Mouse (Mus musculus) 3T3-L1 (cell line): ENCODE results near the gene Homer2.

Experiments used
- DNase-seq: peaks from one replicate; pipeline ENCODE4 v3.0.0-alpha.2; 2015; ENCODE audit warnings: low read depth, low spot score

Homer2 gene

DNA sequence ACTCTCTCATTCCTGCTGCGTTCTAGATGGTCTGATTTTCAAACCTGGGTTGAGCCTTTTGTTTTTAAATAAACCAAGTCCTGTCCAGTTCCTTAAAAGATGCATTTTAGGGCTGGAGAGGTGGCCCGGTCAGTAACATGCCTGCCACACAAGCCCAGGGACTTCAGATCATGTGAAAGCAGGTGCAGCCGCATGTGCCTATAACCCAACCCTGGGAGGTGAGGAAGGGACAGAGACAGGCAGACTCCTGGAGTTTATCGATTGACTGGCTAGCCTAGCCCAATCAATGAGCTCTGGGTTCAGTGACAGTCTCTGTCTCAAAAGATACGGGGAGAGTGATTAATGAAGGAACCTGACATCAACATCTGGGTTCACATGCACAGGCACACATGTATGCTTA lies 146.1 kb downstream of the Homer2 start:
- DNase-seq, result no peak

DNA sequence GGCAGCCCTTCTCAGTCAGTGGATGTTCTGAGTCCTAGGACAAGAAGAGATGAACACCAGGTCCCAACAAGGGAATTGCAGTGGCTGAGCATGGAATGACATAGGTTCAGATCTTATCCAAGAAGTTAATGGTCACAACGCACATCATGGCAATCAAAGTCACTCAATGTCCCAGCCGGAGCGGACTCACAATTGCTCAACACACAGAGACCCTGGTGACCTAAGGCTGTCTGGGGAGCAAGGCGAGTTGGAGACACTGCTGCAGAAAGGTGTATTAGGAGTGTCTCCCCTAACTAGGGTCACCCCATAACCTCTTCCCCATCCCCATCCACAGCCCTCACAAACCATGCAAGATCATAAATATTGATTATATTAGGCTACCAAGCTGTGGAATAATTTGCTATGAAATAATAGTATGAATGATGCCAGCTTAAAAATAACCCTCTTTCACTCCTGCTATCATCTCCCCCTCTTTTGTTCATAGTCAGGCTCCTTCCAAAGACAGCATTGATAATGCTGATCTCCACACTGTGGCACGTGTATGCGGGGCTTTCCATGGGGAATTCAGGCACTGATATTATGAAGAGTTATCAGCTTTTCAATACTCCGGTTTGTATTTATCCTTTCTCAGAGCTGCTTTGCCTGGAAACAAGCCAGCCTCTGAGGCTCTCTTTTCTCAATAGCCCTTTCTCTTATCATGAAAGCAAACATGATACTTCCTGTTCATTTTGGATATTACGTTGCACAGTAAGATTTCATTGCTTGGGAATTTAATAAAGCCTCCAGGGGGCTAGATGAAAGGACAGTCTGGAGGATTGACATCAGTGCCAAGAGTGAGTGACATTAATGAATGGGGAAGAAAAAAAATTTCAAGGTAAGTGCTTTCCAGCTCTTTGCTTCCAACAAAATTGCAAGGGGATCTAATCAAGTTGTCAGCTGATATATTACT lies 147.0 kb downstream of the Homer2 start:
- no peak for DNase-seq

DNA sequence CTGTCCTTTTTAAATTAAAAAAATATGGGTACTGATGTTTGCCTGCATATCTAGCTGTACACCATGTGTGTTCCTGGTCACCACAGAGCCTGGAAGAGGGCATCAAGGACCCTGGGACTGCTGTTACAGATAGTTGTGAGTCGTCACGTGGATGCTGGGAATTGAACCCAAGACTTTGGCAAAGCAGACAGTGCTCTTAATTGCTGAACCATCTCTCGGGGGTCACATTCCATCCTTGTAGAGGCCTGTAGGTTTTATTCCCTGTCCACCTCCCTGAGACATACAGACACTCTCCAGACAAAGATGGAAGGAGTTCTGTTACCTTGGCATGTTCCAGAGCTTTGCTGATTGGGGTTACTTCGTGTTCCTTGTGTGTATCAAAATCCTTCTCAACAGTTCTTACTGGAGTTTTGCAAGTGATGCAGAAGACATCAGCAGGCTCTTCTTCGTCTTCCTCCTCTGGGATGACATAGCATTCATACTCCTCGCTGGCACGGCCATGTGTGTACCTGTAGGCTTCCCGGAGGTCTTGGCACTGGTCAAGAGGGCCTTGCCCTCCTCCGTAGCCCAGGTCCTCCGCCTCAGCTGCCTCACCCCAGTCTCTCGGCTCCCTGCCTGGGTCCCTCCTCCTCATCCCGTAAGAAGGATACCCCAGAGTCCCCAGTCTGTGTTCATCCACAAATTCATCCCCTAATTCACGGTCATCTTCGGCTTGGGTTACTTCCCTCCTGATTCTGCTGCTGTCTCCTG lies 147.9 kb downstream of the Homer2 start:
- DNase-seq, result no peak

DNA sequence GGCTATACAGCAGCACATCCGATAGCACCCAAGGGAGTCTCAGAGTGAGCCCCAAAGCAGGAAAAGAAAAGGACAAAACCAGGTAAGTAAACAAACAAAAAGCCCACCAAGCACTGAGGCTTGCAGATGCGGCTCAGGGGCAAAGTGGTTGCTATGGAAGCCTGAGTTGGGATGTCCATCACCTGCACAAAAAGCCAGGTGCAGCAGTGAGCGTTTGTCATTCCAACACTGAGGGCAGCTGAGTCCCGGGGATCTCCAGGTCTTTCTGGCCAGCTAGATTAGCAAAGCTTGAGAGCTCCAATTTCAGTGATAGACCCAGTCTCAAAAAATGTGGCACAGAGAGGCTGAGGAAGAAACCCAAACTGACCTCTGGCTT lies 149.4 kb downstream of the Homer2 start:
- DNase-seq, result no peak

DNA sequence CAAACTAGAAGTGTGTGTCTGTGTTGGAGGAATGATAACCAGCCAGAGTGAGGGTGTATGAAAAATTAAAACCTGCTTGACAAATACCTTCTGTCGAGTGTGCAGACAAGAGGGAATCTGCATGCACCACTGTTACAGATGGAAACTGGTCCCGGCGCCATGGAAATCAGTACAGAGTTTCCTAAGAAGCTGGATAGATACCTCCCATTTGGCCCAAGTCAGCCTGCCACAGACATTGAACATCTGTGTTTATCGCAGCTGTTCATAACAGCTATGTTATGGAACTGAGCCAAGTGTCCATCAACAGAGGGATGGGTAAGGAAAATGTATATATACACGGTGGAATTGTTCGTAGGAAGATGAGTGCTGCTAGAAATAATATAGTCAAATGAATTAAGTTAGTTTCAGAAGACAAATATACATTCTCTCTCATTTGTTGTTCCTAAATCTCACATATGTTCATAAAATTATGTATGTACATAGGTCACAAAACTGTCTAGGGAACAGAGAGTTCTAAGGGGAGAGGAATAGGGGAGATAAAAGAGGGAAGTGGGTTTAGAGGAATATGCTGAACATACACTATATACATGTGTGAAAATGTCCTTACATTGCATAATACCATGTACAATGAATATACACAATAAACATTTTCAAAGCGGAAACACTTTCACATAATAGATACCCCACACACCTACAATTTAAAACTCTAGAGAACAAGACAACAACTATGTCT lies 149.9 kb downstream of the Homer2 start:
- DNase-seq, result no peak

DNA sequence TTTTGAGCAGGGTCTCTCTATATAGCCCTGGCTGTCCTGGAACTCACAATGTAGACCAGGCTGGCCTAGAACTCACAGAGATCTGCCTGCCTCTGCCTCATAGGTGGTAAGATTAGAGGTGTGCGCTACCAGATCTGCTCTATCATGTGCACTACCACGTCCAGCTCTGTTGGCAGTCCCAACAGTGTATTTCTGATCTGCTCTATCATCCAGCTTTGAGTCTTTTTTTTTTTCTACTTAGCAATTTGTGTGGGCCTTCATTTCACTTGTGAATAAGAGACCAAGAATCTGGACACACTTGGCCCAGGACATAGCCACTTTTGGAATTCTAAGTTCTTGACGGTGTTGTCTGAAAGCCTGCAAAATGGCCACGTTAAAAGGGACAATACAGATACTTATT lies 150.5 kb downstream of the Homer2 start:
- no peak for DNase-seq

DNA sequence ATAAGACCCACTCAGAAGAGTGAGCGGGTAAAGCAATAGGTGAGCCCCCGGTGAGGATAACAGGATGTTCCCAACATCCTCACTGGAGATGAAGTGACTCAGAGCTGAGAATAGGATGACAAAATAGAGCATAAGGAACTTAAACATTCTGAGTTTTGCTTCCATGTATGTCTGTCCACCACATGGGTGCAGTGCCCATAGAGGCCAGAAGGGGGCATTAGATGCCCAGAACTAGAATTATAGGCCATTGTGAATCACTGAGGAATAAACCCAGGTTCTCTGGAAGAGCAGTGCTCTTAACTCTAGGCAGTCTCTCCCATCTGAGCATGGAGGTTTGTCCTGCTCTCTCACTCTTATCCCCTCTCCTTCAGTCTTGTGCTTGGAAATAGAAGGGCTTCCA lies 153.0 kb downstream of the Homer2 start:
- DNase-seq, result peak; percentile 36

DNA sequence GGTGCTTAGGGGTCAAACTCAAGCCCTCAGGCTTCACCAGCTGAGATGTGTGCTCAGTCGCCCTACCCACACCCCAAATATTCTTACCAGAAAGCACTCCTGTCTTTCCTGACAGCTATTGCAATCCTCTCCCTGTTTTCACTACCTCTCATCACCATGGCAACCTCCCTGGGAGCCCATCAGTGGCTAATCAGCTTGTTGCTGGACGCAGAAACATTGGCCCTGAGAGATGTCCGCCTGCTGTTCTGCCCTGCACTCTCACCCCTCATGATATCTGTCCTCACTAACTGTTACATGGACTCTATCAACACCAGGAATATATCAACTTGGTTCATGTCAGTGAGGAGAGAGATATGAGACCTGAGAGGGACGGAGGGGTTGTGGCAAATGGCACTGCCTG lies 153.7 kb downstream of the Homer2 start:
- no peak for DNase-seq
